Mouse (Mus musculus): ENCODE results near the gene Olfr1351.
"Not testable (repeated sequence)": the region's sequence is repeated elsewhere in the genome, so short reads cannot be mapped to it uniquely, and the experiment has no call there.

The Olfr1351 gene

GRCm38 (mm10) chr10:79012172-79012571, at the start of gene Olfr1351:
TSS of gene Olfr1351 (plus strand) at chr10:79012472.
- DNase-seq (ENCODE audit: low spot score in 2 of 2): no peak

GRCm38 (mm10) chr10:78963009-78963408, 49.3 kb upstream of the Olfr1351 start, which contains the start of gene Olfr1353:
TSS of gene Olfr1353 (plus strand) at chr10:78963309.
- not testable (repeated sequence) for DNase-seq (ENCODE audit: low spot score in 2 of 2)

GRCm38 (mm10) chr10:78980750-78981149, 31.5 kb upstream of the Olfr1351 start, which contains the start of gene Olfr1352:
TSS of gene Olfr1352 (plus strand) at chr10:78981050.
- DNase-seq (ENCODE audit: low spot score in 2 of 2): no peak

GRCm38 (mm10) chr10:79028441-79028840, 16.2 kb downstream of the Olfr1351 start, which contains the start of gene Olfr57:
TSS of gene Olfr57 (plus strand) at chr10:79028741.
- no peak for DNase-seq (ENCODE audit: low spot score in 2 of 2)

- not testable (repeated sequence) for DNase-seq (ENCODE audit: low spot score in 2 of 2)
These were observed 30.2 kb downstream of the Olfr1351 start for GRCm38 (mm10) chr10:79042457-79042856.

GRCm38 (mm10) chr10:79057370-79057769, 45.1 kb downstream of the Olfr1351 start:
- DNase-seq (ENCODE audit: low spot score in 2 of 2): not testable (repeated sequence)

All from urinary bladder, postnatal 36 days (tissue).